Mouse (Mus musculus) lung, embryonic 15.5 days (tissue): Measurements from ENCODE around the gene Dhx57. TPM values are rescaled to one million over a fixed set of nuclear protein-coding genes. Genes with fewer than 3 reads are reported as not detected.
"Not testable (repeated sequence)": the region's sequence is repeated elsewhere in the genome, so short reads cannot be mapped to it uniquely, and the experiment has no call there.

ENCODE experiments used
- ATAC-seq: fragments of 200-750 bp; cut with Nextera tagmentation; 2 replicates; pipeline ENCODE4 v1.8.0; 2017; ENCODE audit warnings: moderate number of reproducible peaks, borderline replicate concordance; ENCODE audit not compliant: low FRiP score, low TSS enrichment; ENCODE audit errors: extremely low read depth
- H3K27ac ChIP-seq: fragments of 300-500 bp; sonication (generic); 2 replicates; pipeline ENCODE4 v1.5.1; 2015; ENCODE audit warnings: moderate library complexity, mild to moderate bottlenecking, inconsistent platforms
- H3K27me3 ChIP-seq: fragments of 300-500 bp; sonication (generic); 2 replicates; pipeline ENCODE4 v1.6.1; 2015; ENCODE audit warnings: inconsistent platforms
- H3K36me3 ChIP-seq: fragments of 300-500 bp; sonication (generic); 2 replicates; pipeline ENCODE4 v1.6.1; 2015; ENCODE audit warnings: inconsistent platforms
- H3K4me1 ChIP-seq: fragments of 300-500 bp; sonication (generic); 2 replicates; pipeline ENCODE4 v1.6.1; 2015; ENCODE audit warnings: inconsistent platforms
- H3K4me2 ChIP-seq: fragments of 300-500 bp; sonication (generic); 2 replicates; pipeline ENCODE4 v1.6.1; 2015; ENCODE audit warnings: inconsistent platforms, mild to moderate bottlenecking, moderate library complexity
- H3K4me3 ChIP-seq: fragments of 300-500 bp; sonication (generic); 2 replicates; pipeline ENCODE4 v1.5.1; 2015; ENCODE audit warnings: mild to moderate bottlenecking, inconsistent platforms
- H3K9ac ChIP-seq: fragments of 300-500 bp; sonication (generic); 2 replicates; pipeline ENCODE4 v1.6.1; 2015; ENCODE audit warnings: inconsistent platforms
- H3K9me3 ChIP-seq: fragments of 300-500 bp; sonication (generic); 2 replicates; pipeline ENCODE4 v1.6.1; 2016; ENCODE audit warnings: inconsistent platforms
- WGBS: fragments of 180-500 bp; shearing (Covaris S2); methylation state at CpG from one replicate; pipeline ENCODE4 v1.1.7; 2015; 5-methylcytosine and 5-hydroxymethylcytosine counted together
- polyA plus RNA-seq: library from polyadenylated mRNA; unstranded; fragments of >200 nt; fragmentation: Nextera tagmentation; extraction: Ambion mirVana; gene quantifications from 2 replicates; pipeline ENCODE4 v1.2.1, GENCODE M21; 2015

Dhx57 gene
- polyA plus RNA-seq, 1 experiment from 2014 or later, result 15.6 TPM

DNA sequence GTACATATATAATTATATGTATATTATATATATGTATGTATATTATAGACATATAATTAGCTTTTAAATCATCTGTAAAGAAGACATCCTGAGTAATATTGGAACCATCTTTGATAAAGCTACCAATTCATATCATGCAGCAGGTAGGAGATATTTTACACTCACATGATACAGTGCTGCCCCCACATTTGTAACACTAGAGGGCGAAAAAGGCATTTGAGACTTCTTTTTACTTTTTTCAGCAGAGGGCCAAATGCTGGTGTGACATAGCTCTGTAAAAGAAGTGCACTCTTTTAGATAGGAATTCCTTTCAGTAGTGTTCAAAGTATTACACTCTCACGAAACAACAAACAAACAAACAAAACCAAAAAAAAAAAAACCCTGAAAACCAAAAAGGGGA is 872 bp upstream of the Dhx57 start:
- Histone ChIP-seq H3K4me2 (no peak overlapping the region), H3K27ac (no peak overlapping the region), H3K9ac (no peak overlapping the region), H3K4me1 (peaks cover 11% of the 10 kb centered on the region; the same call in 1 of the 2 replicates), H3K9me3 (no peaks in the 10 kb centered on the region), H3K36me3 (no peaks in the 10 kb centered on the region), H3K27me3 (no peaks in the 10 kb centered on the region), H3K4me3 (no peak overlapping the region)
- ATAC-seq, result no peak
- 13% methylated on average over 2 of the region's 2 CpGs for WGBS

DNA sequence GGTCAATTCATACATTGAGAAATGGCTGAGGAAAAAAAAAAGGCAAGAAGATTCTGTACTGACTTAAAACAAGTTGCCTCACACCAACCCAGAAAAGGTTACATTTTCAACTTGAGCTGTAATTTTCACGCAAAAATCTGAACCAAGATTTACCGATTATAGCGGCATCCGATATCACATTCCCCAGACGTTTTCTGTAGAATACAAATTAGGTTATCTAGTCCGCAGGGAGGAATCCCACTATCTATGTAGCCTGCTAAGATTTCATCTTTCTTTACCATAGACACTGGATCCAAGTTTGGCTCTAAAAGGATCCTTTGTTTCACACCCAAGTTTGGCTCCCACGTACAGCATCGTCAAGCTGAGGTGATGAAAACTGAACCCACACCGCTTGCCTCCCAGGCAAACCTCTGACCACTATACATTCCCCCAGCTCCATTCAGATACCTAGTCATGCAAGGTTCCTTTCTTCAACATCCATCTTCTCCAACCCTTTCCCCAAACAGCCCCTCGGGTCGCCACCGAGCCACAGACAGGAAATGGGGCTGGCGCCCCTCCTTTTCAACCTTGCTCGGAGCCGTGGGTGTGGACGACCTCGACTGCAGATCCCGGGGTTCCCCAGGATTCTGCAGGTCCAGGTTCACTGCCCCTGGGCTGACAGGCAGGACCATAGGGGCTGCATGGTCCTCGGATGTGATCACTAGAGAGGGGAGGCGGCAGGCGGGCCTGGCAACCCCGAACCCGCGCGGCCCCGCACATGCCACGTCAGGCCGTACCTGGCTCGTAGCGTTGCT is 799 bp downstream of the Dhx57 start:
- peak overlapping the region; percentile 96 for H3K4me3 ChIP-seq
- peaks cover 11% of the 10 kb centered on the region; the same call in 1 of the 2 replicates for H3K4me1 ChIP-seq
- H3K27ac ChIP-seq, result peak overlapping the region; percentile 89
- H3K36me3 ChIP-seq, result no peaks in the 10 kb centered on the region
- peak overlapping the region; percentile 79 for H3K4me2 ChIP-seq
- under 1% methylated on average over 30 of the region's 30 CpGs for WGBS
- no peaks in the 10 kb centered on the region for H3K27me3 ChIP-seq
- H3K9me3 ChIP-seq, result no peaks in the 10 kb centered on the region
- H3K9ac ChIP-seq, result peak overlapping the region; percentile 91
- ATAC-seq, result peak; percentile 44

DNA sequence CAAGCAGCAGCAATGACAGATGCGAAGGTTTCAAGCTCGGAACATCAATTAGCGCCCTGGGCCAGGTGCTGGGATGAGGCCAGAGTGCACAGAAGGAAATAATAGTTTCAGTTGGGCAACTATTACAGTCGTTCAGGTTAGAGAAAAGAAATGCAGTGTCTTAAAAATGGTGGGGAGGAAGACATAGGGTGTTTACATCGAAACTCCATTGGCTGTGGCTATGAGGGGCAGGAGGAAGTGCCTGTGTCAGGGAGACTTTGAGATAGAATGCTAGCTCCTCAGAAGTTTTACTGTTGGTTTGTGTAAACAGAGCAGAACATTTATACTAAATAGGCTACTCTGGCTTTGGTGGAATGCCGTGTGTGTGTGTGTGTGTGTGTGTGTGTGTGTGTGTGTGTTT is 2.3 kb downstream of the Dhx57 start:
- ATAC-seq, result no peak
- Histone ChIP-seq H3K27ac (no peak overlapping the region), H3K4me3 (no peak overlapping the region), H3K4me1 (peaks cover 11% of the 10 kb centered on the region; the same call in 1 of the 2 replicates), H3K9me3 (no peaks in the 10 kb centered on the region), H3K4me2 (no peak overlapping the region), H3K9ac (no peak overlapping the region), H3K36me3 (no peaks in the 10 kb centered on the region), H3K27me3 (no peaks in the 10 kb centered on the region)
- 70% methylated on average over 6 of the region's 6 CpGs for WGBS

DNA sequence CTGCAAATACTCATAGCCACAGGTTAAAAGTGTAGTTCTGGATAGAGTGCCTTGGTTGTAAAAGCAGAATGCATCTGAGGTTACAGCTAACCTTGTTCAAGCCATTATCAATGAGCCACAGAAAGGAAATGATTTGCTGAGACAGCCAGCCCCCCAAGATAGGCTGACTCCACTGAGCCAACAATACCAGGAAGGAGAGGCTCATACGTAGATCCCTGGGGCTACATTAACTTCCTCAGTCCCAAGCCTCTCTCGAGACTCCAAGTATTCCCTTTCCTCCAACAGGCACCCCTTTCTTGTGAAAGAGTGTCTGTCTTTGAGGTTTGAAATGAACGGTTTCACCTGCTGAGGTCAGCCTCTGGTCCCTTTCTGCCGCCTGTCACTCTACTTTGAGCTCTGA is 5.8 kb downstream of the Dhx57 start:
- Histone ChIP-seq H3K4me1 (peaks cover 11% of the 10 kb centered on the region; the same call in 1 of the 2 replicates), H3K4me3 (no peak overlapping the region), H3K27ac (no peak overlapping the region), H3K27me3 (no peaks in the 10 kb centered on the region), H3K9ac (no peak overlapping the region), H3K4me2 (no peak overlapping the region), H3K36me3 (peaks cover 14% of the 10 kb centered on the region; the same call in 1 of the 2 replicates), H3K9me3 (no peaks in the 10 kb centered on the region)
- 67% methylated on average over 4 of the region's 4 CpGs for WGBS
- ATAC-seq, result no peak

DNA sequence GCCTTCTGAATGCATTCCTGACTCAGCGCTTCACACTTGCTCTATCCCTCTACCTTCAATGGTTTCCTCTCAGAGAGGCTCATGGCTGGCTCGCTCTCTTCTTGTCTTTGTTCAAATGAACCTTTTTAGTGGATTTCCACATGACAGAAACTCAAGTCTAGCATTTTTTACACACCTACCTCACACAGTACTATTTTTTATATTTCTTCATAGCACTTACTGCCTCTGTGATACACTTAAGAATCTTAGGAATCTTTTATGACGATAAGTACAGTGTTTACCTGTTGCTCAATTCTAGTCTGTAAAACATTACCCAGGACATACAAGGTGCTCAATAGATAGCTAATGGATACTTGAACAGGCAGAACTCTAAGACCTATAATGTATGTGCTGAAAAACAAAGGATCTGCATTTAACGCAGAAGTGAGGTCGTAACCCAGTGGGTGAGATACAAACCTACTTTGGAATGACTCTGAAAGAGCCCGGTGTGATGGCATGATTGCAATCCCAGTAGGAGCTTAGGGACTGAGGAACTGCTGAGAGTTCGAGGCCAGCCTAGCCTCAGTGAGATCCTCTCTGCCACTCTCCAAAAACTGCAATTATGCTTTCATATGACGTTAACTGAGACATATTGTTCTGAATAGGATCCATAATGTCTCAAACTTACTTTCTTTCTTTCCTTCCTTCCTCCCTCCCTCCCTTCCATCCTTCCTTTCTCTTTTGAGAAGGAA is 10.8 kb downstream of the Dhx57 start:
- Histone ChIP-seq H3K27me3 (no peaks in the 10 kb centered on the region), H3K27ac (no peak overlapping the region), H3K36me3 (peaks cover 47% of the 10 kb centered on the region), H3K4me3 (no peak overlapping the region), H3K9me3 (no peaks in the 10 kb centered on the region), H3K4me1 (no peaks in the 10 kb centered on the region), H3K9ac (no peak overlapping the region), H3K4me2 (no peak overlapping the region)
- WGBS, result 90% methylated on average over 8 of the region's 8 CpGs
- ATAC-seq, result no peak

DNA sequence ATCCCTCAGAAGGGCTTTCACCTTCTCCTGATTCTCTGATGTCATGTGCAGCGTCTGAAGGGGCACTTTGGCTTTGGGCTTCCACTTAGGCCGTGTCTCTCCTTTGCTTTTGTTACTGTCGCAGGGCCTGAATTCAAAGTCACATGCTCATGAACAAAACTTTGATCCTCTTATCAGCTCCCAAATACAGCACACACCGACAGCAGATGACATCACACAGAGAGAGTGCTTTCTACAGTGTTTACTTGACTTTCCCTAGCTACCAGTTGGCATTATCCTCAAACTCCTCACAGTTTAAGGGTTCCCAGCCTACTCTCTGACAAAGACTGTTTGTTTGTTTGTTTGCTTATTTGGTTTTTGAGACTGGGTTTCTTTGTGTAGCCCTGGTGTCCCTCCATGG is 12.0 kb downstream of the Dhx57 start:
- H3K27me3 ChIP-seq, result no peaks in the 10 kb centered on the region
- no peak overlapping the region for H3K4me2 ChIP-seq
- 72% methylated on average over 4 of the region's 4 CpGs for WGBS
- no peaks in the 10 kb centered on the region for H3K9me3 ChIP-seq
- H3K27ac ChIP-seq, result no peak overlapping the region
- H3K36me3 ChIP-seq, result peaks cover 58% of the 10 kb centered on the region
- no peak overlapping the region for H3K4me3 ChIP-seq
- no peak overlapping the region for H3K9ac ChIP-seq
- no peaks in the 10 kb centered on the region for H3K4me1 ChIP-seq
- no peak for ATAC-seq

DNA sequence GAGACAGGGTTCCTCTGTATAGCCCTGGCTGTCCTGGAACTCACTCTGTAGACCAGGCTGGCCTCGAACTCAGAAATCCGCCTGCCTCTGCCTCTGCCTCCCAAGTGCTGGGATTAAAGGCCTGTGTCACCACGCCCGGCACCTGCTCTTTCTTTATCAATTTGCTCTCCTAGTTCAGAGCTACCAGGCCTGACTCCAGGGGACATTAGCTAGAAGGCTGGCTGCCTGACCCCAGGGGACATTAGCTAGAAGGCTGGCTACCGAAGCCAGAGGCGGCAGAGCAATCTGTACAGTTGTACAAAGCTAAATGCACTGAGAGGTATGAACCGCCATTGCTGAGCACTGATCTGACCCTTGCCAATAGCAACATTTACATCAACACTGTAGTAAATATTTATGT is 19.7 kb downstream of the Dhx57 start:
- H3K9ac ChIP-seq, H3K4me3 ChIP-seq, H3K4me1 ChIP-seq, H3K27me3 ChIP-seq, ATAC-seq, H3K4me2 ChIP-seq, H3K9me3 ChIP-seq, H3K27ac ChIP-seq: not testable (repeated sequence)
- WGBS, result 89% methylated on average over 7 of the region's 7 CpGs
- H3K36me3 ChIP-seq, result peaks cover 59% of the 10 kb centered on the region

DNA sequence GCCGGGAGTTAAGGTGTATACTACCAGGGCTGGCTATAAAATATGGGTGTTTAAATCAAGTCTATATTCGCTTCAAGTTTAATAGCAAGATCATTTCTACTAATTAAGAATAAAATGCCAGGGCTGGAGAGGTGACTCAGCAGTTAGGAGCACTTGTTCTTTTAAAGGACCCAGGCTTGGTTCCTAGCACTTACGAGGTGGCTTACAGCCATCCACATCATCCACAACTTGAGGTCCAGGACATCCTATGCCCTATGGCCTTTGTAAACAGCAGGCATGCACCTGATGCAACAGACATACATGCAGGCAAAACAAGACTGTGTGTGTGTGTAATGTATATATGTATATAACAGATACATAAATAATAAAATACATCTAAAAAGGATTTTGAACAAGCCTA is 22.1 kb downstream of the Dhx57 start:
- Histone ChIP-seq H3K4me2 (no peak overlapping the region), H3K9me3 (no peaks in the 10 kb centered on the region), H3K4me1 (no peaks in the 10 kb centered on the region), H3K27ac (no peak overlapping the region), H3K36me3 (peaks cover 56% of the 10 kb centered on the region), H3K4me3 (no peak overlapping the region), H3K9ac (no peak overlapping the region), H3K27me3 (no peaks in the 10 kb centered on the region)
- ATAC-seq, result no peak
- WGBS, result 93% methylated on average over 3 of the region's 3 CpGs

DNA sequence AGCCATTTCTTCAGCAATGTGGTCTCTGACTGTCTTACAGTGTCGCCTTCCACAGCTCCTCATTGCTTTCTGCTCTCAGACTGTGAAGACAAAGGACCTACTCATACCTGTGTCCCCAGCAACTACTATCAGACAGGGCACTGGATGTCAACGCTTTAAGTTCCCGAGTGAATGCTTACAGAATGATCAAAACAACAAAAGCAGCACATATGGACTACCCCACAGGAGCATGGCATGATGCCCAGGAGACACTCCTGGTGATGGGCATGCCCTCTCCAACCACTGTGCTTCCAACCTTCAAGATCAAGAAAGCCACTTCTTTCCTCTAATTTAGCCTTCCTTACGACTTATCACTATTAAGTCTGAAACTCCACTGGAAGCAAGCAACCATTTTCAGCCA is 23.2 kb downstream of the Dhx57 start:
- H3K9ac ChIP-seq, result no peak overlapping the region
- no peak overlapping the region for H3K4me3 ChIP-seq
- no peaks in the 10 kb centered on the region for H3K27me3 ChIP-seq
- no peak overlapping the region for H3K27ac ChIP-seq
- ATAC-seq, result no peak
- peaks cover 64% of the 10 kb centered on the region for H3K36me3 ChIP-seq
- no peaks in the 10 kb centered on the region for H3K9me3 ChIP-seq
- no peak overlapping the region for H3K4me2 ChIP-seq
- WGBS, result 92% methylated on average over 4 of the region's 4 CpGs
- H3K4me1 ChIP-seq, result no peaks in the 10 kb centered on the region

DNA sequence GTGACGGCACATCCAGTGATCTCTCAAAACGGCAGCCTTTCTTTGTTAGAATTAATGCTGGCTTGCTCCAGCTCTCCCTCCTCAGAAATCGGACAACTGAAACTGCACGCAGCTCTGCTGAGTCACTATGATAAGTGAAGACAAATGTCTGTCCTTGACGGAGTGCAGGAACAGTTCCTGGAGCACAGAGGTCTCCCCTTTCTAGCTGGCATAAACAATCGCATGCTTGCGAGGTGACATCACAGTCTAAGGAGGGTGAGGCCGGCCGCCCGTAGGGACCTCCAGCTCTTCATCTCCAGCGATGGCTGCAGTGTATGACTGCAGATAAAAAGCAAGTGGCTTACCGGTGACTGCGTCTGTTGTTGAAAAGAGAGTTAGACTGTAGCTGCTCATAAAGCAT is 35.1 kb downstream of the Dhx57 start:
- ATAC-seq, result peak; percentile 74
- H3K36me3 ChIP-seq, result peaks cover 78% of the 10 kb centered on the region
- no peak overlapping the region for H3K4me2 ChIP-seq

DNA sequence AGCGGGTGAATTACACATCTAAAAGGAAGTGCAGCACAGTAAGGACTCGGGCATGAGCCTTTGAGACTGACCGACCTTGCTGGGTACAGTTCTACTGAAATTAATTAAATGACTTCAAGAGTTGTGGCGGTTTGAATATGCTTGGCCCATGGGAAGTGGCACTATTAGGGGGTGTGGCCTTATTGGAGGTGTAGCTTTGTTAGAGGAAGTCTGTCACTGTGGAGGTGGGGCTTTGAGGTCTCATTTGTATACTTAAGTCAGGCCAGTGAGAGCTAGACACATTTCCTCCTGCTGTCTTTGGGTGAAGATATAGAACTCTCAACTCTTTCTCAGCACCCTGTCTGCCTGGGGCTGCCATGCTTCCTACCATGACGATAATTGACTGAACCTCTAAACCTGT is 35.9 kb downstream of the Dhx57 start:
- Histone ChIP-seq H3K27ac (no peak overlapping the region; the same call in 1 of the 2 replicates), H3K4me2 (no peak overlapping the region), H3K4me1 (peaks cover 10% of the 10 kb centered on the region; the same call in 1 of the 2 replicates), H3K27me3 (no peaks in the 10 kb centered on the region), H3K9ac (no peak overlapping the region), H3K4me3 (no peak overlapping the region), H3K36me3 (peaks cover 78% of the 10 kb centered on the region), H3K9me3 (no peaks in the 10 kb centered on the region)
- WGBS, result 94% methylated on average over 5 of the region's 5 CpGs
- ATAC-seq, result no peak

More for the DNA sequence above, 35.1 kb downstream of the Dhx57 start:
- H3K9ac ChIP-seq, result no peak overlapping the region
- no peaks in the 10 kb centered on the region for H3K9me3 ChIP-seq
- H3K4me1 ChIP-seq, result peaks cover 10% of the 10 kb centered on the region; the same call in 1 of the 2 replicates
- no peak overlapping the region; the same call in 1 of the 2 replicates for H3K27ac ChIP-seq
- H3K4me3 ChIP-seq, result no peak overlapping the region
- WGBS, result 26% methylated on average over 13 of the region's 13 CpGs
- H3K27me3 ChIP-seq, result no peaks in the 10 kb centered on the region
